Mouse (Mus musculus) limb, embryonic 14.5 days (tissue): Measurements from ENCODE around the gene Cd8b1. TPM values are rescaled to one million over a fixed set of nuclear protein-coding genes. Genes with fewer than 3 reads are reported as not detected.

Source experiments
- ATAC-seq: fragments of 200-750 bp; cut with Nextera tagmentation; 2 replicates; pipeline ENCODE4 v1.8.0; 2017; ENCODE audit warnings: low read depth, moderate number of reproducible peaks, moderate TSS enrichment; ENCODE audit not compliant: low FRiP score
- DNase-seq: peaks from one replicate; pipeline ENCODE4 v3.0.0-alpha.2; 2015; ENCODE audit warnings: low spot score
- H3K27ac ChIP-seq: fragments of 300-500 bp; sonication (generic); replicated peaks from 2 replicates; pipeline ENCODE4 v1.5.1; 2014; ENCODE audit warnings: low read depth, mild to moderate bottlenecking, low read length, moderate library complexity, mixed read lengths
- H3K27me3 ChIP-seq: fragments of 300-500 bp; sonication (generic); 2 replicates; pipeline ENCODE4 v1.6.1; 2014; ENCODE audit warnings: low read length, mixed read lengths; ENCODE audit not compliant: control insufficient read depth, insufficient read depth
- H3K36me3 ChIP-seq: fragments of 300-500 bp; sonication (generic); 2 replicates; pipeline ENCODE4 v1.6.1; 2014; ENCODE audit warnings: mild to moderate bottlenecking, low read length, moderate library complexity, mixed read lengths; ENCODE audit not compliant: control insufficient read depth, insufficient read depth
- H3K4me1 ChIP-seq: fragments of 300-500 bp; sonication (generic); 2 replicates; pipeline ENCODE4 v1.6.1; 2014; ENCODE audit warnings: antibody characterized with exemption, low read length, mixed read lengths; ENCODE audit not compliant: control insufficient read depth, insufficient read depth
- H3K4me2 ChIP-seq: fragments of 300-500 bp; sonication (generic); replicated peaks from 2 replicates; pipeline ENCODE4 v1.6.1; 2014; ENCODE audit warnings: low read depth, mild to moderate bottlenecking, low read length, moderate library complexity; ENCODE audit not compliant: severe bottlenecking
- H3K4me3 ChIP-seq: fragments of 300-500 bp; sonication (generic); replicated peaks from 2 replicates; pipeline ENCODE4 v1.5.1; 2014; ENCODE audit warnings: low read length
- H3K9ac ChIP-seq: fragments of 300-500 bp; sonication (generic); 2 replicates; pipeline ENCODE4 v1.6.1; 2014; ENCODE audit warnings: mild to moderate bottlenecking, low read depth, low read length, moderate library complexity; ENCODE audit not compliant: severe bottlenecking
- H3K9me3 ChIP-seq: fragments of 300-500 bp; sonication (generic); 2 replicates; pipeline ENCODE4 v1.6.1; 2016; ENCODE audit warnings: low read length; ENCODE audit not compliant: control insufficient read depth
- POLR2A ChIP-seq: fragments of 200-500 bp; IDR thresholded peaks from 2 replicates; pipeline ENCODE4 v1.8.0; 2012; ENCODE audit warnings: inconsistent platforms, mild to moderate bottlenecking, moderate library complexity, borderline replicate concordance; ENCODE audit not compliant: insufficient read depth, insufficient read length; ENCODE audit errors: extremely low read depth
- WGBS: fragments of 180-500 bp; shearing (Covaris S2); extraction: QIAGEN DNeasy Blood & Tissue Kit; methylation state at CpG from one replicate; pipeline ENCODE4 v1.1.7; 2014; 5-methylcytosine and 5-hydroxymethylcytosine counted together
- polyA plus RNA-seq, 2 experiments: library from polyadenylated mRNA; depleted of rRNA in 1 of 2; stranded (reverse) in 1 of 2; unstranded in 1 of 2; fragments of >200 nt; fragmentation: Nextera tagmentation in 1 of 2; extraction: Ambion mirVana in 1 of 2; gene quantifications; 2 replicates each; pipeline versions ENCODE4 v1.2.1 to v1.2.3; 2012 to 2014

Gene Cd8b1
- polyA plus RNA-seq, 2 experiments, result not detected

GRCm38 (mm10) chr6:71348006-71348405 is 25.4 kb downstream of the Cd8b1 start:
- H3K4me1 ChIP-seq, result no peaks in the 10 kb centered on the region
- ATAC-seq, result no peak
- no peak for TF ChIP-seq POLR2A
- no peak overlapping the region for H3K27ac ChIP-seq
- H3K4me3 ChIP-seq, result no peak overlapping the region
- H3K9ac ChIP-seq, result no peak overlapping the region
- no peaks in the 10 kb centered on the region for H3K27me3 ChIP-seq
- WGBS, result 95% methylated on average over 9 of the region's 9 CpGs
- no peaks in the 10 kb centered on the region for H3K36me3 ChIP-seq
- no peak for DNase-seq
- no peak overlapping the region for H3K4me2 ChIP-seq
- H3K9me3 ChIP-seq, result 0 out of 2 replicates have a peak, but pooled peaks cover 4% of the 10 kb centered on the region

- WGBS, result 90% methylated on average over 3 of the region's 3 CpGs
- 0 out of 2 replicates have a peak, but pooled peaks cover 4% of the 10 kb centered on the region for H3K9me3 ChIP-seq
- H3K27me3 ChIP-seq, result no peaks in the 10 kb centered on the region
- TF ChIP-seq POLR2A, result no peak
- no peaks in the 10 kb centered on the region for H3K36me3 ChIP-seq
- no peaks in the 10 kb centered on the region for H3K4me1 ChIP-seq
- no peak overlapping the region for H3K4me3 ChIP-seq
- no peak overlapping the region for H3K9ac ChIP-seq
- DNase-seq, result no peak
- ATAC-seq, result no peak
- H3K4me2 ChIP-seq, result no peak overlapping the region
- H3K27ac ChIP-seq, result no peak overlapping the region
These were observed 28.6 kb downstream of the Cd8b1 start for GRCm38 (mm10) chr6:71351201-71351600.

GRCm38 (mm10) chr6:71352201-71352600 is 29.6 kb downstream of the Cd8b1 start:
- Histone ChIP-seq H3K36me3 (no peaks in the 10 kb centered on the region), H3K27ac (no peak overlapping the region), H3K9ac (no peak overlapping the region), H3K4me2 (no peak overlapping the region), H3K9me3 (0 out of 2 replicates have a peak, but pooled peaks cover 4% of the 10 kb centered on the region), H3K27me3 (no peaks in the 10 kb centered on the region), H3K4me1 (no peaks in the 10 kb centered on the region), H3K4me3 (no peak overlapping the region)
- ATAC-seq, result no peak
- 92% methylated on average over 6 of the region's 6 CpGs for WGBS
- DNase-seq, result no peak
- TF ChIP-seq POLR2A, result no peak

- no peaks in the 10 kb centered on the region for H3K27me3 ChIP-seq
- 84% methylated on average over 10 of the region's 10 CpGs for WGBS
- no peaks in the 10 kb centered on the region for H3K36me3 ChIP-seq
- H3K4me3 ChIP-seq, result no peak overlapping the region
- no peak overlapping the region for H3K4me2 ChIP-seq
- DNase-seq, result no peak
- H3K27ac ChIP-seq, result no peak overlapping the region
- no peak for TF ChIP-seq POLR2A
- no peak overlapping the region for H3K9ac ChIP-seq
- no peaks in the 10 kb centered on the region for H3K4me1 ChIP-seq
- ATAC-seq, result no peak
- H3K9me3 ChIP-seq, result 0 out of 2 replicates have a peak, but pooled peaks cover 2% of the 10 kb centered on the region
These were observed 30.4 kb downstream of the Cd8b1 start for GRCm38 (mm10) chr6:71352866-71353427.

GRCm38 (mm10) chr6:71353722-71354121 is 31.1 kb downstream of the Cd8b1 start:
- Histone ChIP-seq H3K4me2 (no peak overlapping the region), H3K36me3 (no peaks in the 10 kb centered on the region), H3K27me3 (no peaks in the 10 kb centered on the region), H3K27ac (no peak overlapping the region), H3K4me3 (no peak overlapping the region), H3K9me3 (no peaks in the 10 kb centered on the region), H3K4me1 (no peaks in the 10 kb centered on the region), H3K9ac (no peak overlapping the region)
- 74% methylated on average over 2 of the region's 2 CpGs for WGBS
- TF ChIP-seq POLR2A, result no peak
- DNase-seq (no peak), ATAC-seq (no peak)
